Mouse (Mus musculus) embryonic facial prominence, embryonic 14.5 days (tissue): ENCODE data around the gene Gpr27. TPM values are rescaled to one million over a fixed set of nuclear protein-coding genes. Genes with fewer than 3 reads are reported as not detected.

ENCODE experiments used
- ATAC-seq: fragments of 200-750 bp; cut with Nextera tagmentation; 2 replicates; pipeline ENCODE4 v1.8.0; 2017; ENCODE audit warnings: low read depth, moderate number of reproducible peaks, moderate TSS enrichment
- DNase-seq: peaks from one replicate; pipeline ENCODE4 v3.0.0-alpha.2; 2015; ENCODE audit warnings: low spot score
- H3K27ac ChIP-seq: fragments of 300-500 bp; sonication (generic); replicated peaks from 2 replicates; pipeline ENCODE4 v1.5.1; 2014; ENCODE audit warnings: low read depth, mild to moderate bottlenecking, low read length, moderate library complexity
- H3K27me3 ChIP-seq: fragments of 300-500 bp; sonication (generic); replicated peaks from 2 replicates; pipeline ENCODE4 v1.6.1; 2014; ENCODE audit warnings: low read length; ENCODE audit not compliant: control insufficient read depth, insufficient read depth
- H3K36me3 ChIP-seq: fragments of 300-500 bp; sonication (generic); 2 replicates; pipeline ENCODE4 v1.6.1; 2014; ENCODE audit warnings: low read length, mixed read lengths; ENCODE audit not compliant: control insufficient read depth, insufficient read depth
- H3K4me1 ChIP-seq: fragments of 300-500 bp; sonication (generic); 2 replicates; pipeline ENCODE4 v1.6.1; 2014; ENCODE audit warnings: antibody characterized with exemption, low read length; ENCODE audit not compliant: control insufficient read depth, insufficient read depth
- H3K4me2 ChIP-seq: fragments of 300-500 bp; sonication (generic); 2 replicates; pipeline ENCODE4 v1.6.1; 2014; ENCODE audit warnings: low read depth, mild to moderate bottlenecking, low read length, moderate library complexity, mixed read lengths
- H3K4me3 ChIP-seq: fragments of 300-500 bp; sonication (generic); 2 replicates; pipeline ENCODE4 v1.5.1; 2014; ENCODE audit warnings: low read depth, mild to moderate bottlenecking, low read length
- H3K9ac ChIP-seq: fragments of 300-500 bp; sonication (generic); 2 replicates; pipeline ENCODE4 v1.6.1; 2014; ENCODE audit warnings: low read depth, mild to moderate bottlenecking, low read length, moderate library complexity, mixed read lengths
- H3K9me3 ChIP-seq: fragments of 300-500 bp; sonication (generic); 2 replicates; pipeline ENCODE4 v1.6.1; 2016; ENCODE audit warnings: low read length; ENCODE audit not compliant: control insufficient read depth
- WGBS: fragments of 180-500 bp; shearing (Covaris S2); extraction: QIAGEN DNeasy Blood & Tissue Kit; methylation state at CpG from one replicate; pipeline ENCODE4 v1.1.7; 2014; 5-methylcytosine and 5-hydroxymethylcytosine counted together
- polyA plus RNA-seq: library from polyadenylated mRNA; unstranded; fragments of >200 nt; fragmentation: Nextera tagmentation; extraction: Ambion mirVana; gene quantifications from 2 replicates; pipeline ENCODE4 v1.2.1, GENCODE M21; 2014

Gene Gpr27
- polyA plus RNA-seq, 1 experiment from 2014 or later = 7.9 TPM

- ATAC-seq (no peak), DNase-seq (no peak)
- Histone ChIP-seq H3K4me1 (0 out of 2 replicates have a peak, but pooled peaks cover 4% of the 10 kb centered on the region), H3K4me3 (no peak overlapping the region), H3K36me3 (no peaks in the 10 kb centered on the region), H3K27ac (no peak overlapping the region), H3K4me2 (no peak overlapping the region), H3K9me3 (no peaks in the 10 kb centered on the region), H3K27me3 (peaks cover 24% of the 10 kb centered on the region), H3K9ac (no peak overlapping the region)
- WGBS = 82% methylated on average over 9 of the region's 9 CpGs
Measured at GRCm38 (mm10) chr6:99722390-99722789, 29.9 kb downstream of the Gpr27 start.

- peaks cover 24% of the 10 kb centered on the region for H3K27me3 ChIP-seq
- H3K9ac ChIP-seq = peak within 1 kb of the TSS; percentile 62
- peak within 1 kb of the TSS; percentile 99 for H3K4me2 ChIP-seq
- no peaks in the 10 kb centered on the region for H3K9me3 ChIP-seq
- DNase-seq (peak; percentile 29), ATAC-seq (peak; percentile 53; the same call in 1 of the 2 replicates)
- H3K36me3 ChIP-seq = no peaks in the 10 kb centered on the region
- 0 out of 2 replicates have a peak, but pooled peaks cover 4% of the 10 kb centered on the region for H3K4me1 ChIP-seq
- peak within 1 kb of the TSS; percentile 54 for H3K4me3 ChIP-seq
- H3K27ac ChIP-seq = no peak within 1 kb of the TSS
- under 1% methylated on average over 37 of the region's 61 CpGs for WGBS
Measured at GRCm38 (mm10) chr6:99725971-99726561, 33.6 kb downstream of the Gpr27 start, which contains the start of gene Prok2. TSS of gene Prok2 (minus strand) at chr6:99726392.

GRCm38 (mm10) chr6:99726576-99727303 is 34.3 kb downstream of the Gpr27 start:
- Histone ChIP-seq H3K27me3 (peaks cover 24% of the 10 kb centered on the region), H3K4me2 (peak overlapping the region; percentile 99), H3K9me3 (no peaks in the 10 kb centered on the region), H3K4me3 (peak overlapping the region; percentile 54), H3K4me1 (0 out of 2 replicates have a peak, but pooled peaks cover 4% of the 10 kb centered on the region), H3K27ac (no peak overlapping the region), H3K9ac (peak overlapping the region; percentile 62), H3K36me3 (no peaks in the 10 kb centered on the region)
- 3% methylated on average over 17 of the region's 22 CpGs for WGBS
- DNase-seq (peak; percentile 16), ATAC-seq (no peak)

- no peak for DNase-seq
- no peak overlapping the region for H3K27ac ChIP-seq
- H3K4me3 ChIP-seq = no peak overlapping the region
- ATAC-seq = no peak
- H3K4me1 ChIP-seq = 0 out of 2 replicates have a peak, but pooled peaks cover 4% of the 10 kb centered on the region
- H3K27me3 ChIP-seq = peaks cover 18% of the 10 kb centered on the region
- H3K36me3 ChIP-seq = no peaks in the 10 kb centered on the region
- 90% methylated on average over 4 of the region's 4 CpGs for WGBS
- H3K9me3 ChIP-seq = no peaks in the 10 kb centered on the region
- H3K4me2 ChIP-seq = no peak overlapping the region
- H3K9ac ChIP-seq = no peak overlapping the region
Measured at GRCm38 (mm10) chr6:99729853-99730252, 37.4 kb downstream of the Gpr27 start.

GRCm38 (mm10) chr6:99731926-99732325 is 39.4 kb downstream of the Gpr27 start:
- Histone ChIP-seq H3K36me3 (no peaks in the 10 kb centered on the region), H3K4me3 (no peak overlapping the region), H3K9me3 (no peaks in the 10 kb centered on the region), H3K4me1 (no peaks in the 10 kb centered on the region), H3K9ac (no peak overlapping the region), H3K27me3 (peaks cover 1% of the 10 kb centered on the region; the same call in 1 of the 2 replicates), H3K4me2 (no peak overlapping the region), H3K27ac (no peak overlapping the region)
- DNase-seq (no peak), ATAC-seq (no peak)
- 77% methylated on average over 4 of the region's 4 CpGs for WGBS

- 84% methylated on average over 8 of the region's 8 CpGs for WGBS
- no peak overlapping the region for H3K4me3 ChIP-seq
- H3K9me3 ChIP-seq = no peaks in the 10 kb centered on the region
- H3K9ac ChIP-seq = no peak overlapping the region
- no peak overlapping the region for H3K4me2 ChIP-seq
- H3K27ac ChIP-seq = no peak overlapping the region
- no peaks in the 10 kb centered on the region for H3K4me1 ChIP-seq
- no peaks in the 10 kb centered on the region for H3K36me3 ChIP-seq
- DNase-seq = no peak
- no peak for ATAC-seq
- H3K27me3 ChIP-seq = no peaks in the 10 kb centered on the region
Measured at GRCm38 (mm10) chr6:99732673-99733072, 40.2 kb downstream of the Gpr27 start.

GRCm38 (mm10) chr6:99734666-99735065 is 42.2 kb downstream of the Gpr27 start:
- H3K4me1 ChIP-seq = no peaks in the 10 kb centered on the region
- no peaks in the 10 kb centered on the region for H3K27me3 ChIP-seq
- 69% methylated on average over 5 of the region's 5 CpGs for WGBS
- H3K9me3 ChIP-seq = no peaks in the 10 kb centered on the region
- DNase-seq = no peak
- no peak for ATAC-seq
- H3K4me2 ChIP-seq = no peak overlapping the region
- no peak overlapping the region for H3K9ac ChIP-seq
- H3K27ac ChIP-seq = no peak overlapping the region
- H3K4me3 ChIP-seq = no peak overlapping the region
- H3K36me3 ChIP-seq = no peaks in the 10 kb centered on the region

GRCm38 (mm10) chr6:99742866-99743265 is 50.4 kb downstream of the Gpr27 start:
- DNase-seq (peak; percentile 7), ATAC-seq (no peak)
- Histone ChIP-seq H3K9me3 (no peaks in the 10 kb centered on the region), H3K9ac (no peak overlapping the region), H3K4me3 (no peak overlapping the region), H3K27ac (no peak overlapping the region), H3K4me1 (no peaks in the 10 kb centered on the region), H3K4me2 (no peak overlapping the region), H3K36me3 (no peaks in the 10 kb centered on the region), H3K27me3 (no peaks in the 10 kb centered on the region)
- WGBS = 89% methylated on average over 3 of the region's 3 CpGs
